Mouse (Mus musculus): ENCODE data around the gene Adtrp.

DNA sequence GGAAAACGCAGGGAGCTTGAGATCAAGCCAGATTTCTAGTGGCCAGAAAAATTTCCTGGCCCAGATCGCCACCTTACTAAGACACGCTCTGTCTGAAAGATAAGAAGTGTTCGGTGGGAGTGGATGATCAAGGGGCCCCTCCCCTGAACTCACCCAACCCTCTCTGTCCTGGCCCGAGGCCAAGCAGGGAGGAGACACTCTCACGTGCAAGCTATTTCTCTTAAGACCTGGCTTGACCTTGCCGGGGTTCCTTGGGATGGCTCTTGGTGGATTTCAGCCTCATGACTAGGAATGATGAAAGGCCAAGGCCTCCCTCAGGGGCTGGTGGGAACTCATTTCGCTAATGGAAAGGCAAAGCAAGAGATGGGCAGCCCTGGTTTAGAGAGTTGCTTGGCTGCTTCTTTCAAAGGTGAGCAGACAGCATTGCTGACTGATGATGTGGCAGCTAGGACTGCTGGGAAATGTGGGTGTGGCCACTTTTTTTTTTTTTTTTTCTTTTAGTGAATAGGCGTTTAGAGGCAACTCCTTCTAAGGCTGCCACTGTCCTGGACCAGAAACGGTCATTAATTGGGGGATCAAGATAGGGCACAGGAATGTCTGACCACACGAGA lies at the start of gene Adtrp:
- TF ChIP-seq MYOD1 (IDR thresholded peaks at IDR 0.05; ENCODE audit: control insufficient read depth, insufficient read length, low read depth) = no peak
- no peak for TF ChIP-seq CTCF (IDR thresholded peaks at IDR 0.05; ENCODE audit: control insufficient read depth, insufficient read depth, insufficient read length)

Measured in C2C12 (cell line).